Mouse (Mus musculus) erythroblast, embryonic 14.5 days (primary cell): ENCODE measurements around the gene Gm11567.

Experiments
- GATA1 ChIP-seq: IDR thresholded peaks from 2 replicates; pipeline ENCODE4 v1.6.1; 2012; ENCODE audit warnings: low read length, inconsistent platforms, mixed read lengths
- TAL1 ChIP-seq: IDR thresholded peaks from 3 replicates; pipeline ENCODE4 v1.6.1; 2012; ENCODE audit warnings: low read length, inconsistent platforms, mixed read lengths

DNA sequence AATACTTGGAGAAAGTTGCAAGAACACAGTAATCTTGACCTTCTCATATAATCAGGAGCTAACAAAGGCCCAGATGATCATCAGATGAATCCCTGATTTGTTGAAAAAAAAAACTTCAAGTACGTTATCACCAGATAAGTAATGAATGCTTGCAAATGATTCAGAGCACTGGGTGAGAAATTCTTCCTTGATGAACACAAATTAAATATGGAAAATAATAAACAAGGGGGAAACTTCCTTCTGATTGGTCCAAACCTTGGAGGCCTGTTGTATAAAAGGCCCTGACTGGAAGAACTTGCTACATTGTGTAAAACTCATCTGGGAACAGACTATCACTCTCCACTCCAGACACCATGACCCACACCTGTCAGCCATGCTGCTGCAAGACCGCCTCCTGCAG, 28.6 kb downstream of the Gm11567 start, which contains the start of gene Krtap31-1:
- TF ChIP-seq GATA1 (no peak), TAL1 (no peak)
